Mouse (Mus musculus): ENCODE data around the gene Ctnnb1. TPM values are rescaled to one million over a fixed set of nuclear protein-coding genes. Genes with fewer than 3 reads are reported as not detected.
"Not testable (repeated sequence)": the region's sequence is repeated elsewhere in the genome, so short reads cannot be mapped to it uniquely, and the experiment has no call there.

The Ctnnb1 gene
- 100 to 1,000 TPM; 606 to 645 TPM for total RNA-seq (2021)

DNA sequence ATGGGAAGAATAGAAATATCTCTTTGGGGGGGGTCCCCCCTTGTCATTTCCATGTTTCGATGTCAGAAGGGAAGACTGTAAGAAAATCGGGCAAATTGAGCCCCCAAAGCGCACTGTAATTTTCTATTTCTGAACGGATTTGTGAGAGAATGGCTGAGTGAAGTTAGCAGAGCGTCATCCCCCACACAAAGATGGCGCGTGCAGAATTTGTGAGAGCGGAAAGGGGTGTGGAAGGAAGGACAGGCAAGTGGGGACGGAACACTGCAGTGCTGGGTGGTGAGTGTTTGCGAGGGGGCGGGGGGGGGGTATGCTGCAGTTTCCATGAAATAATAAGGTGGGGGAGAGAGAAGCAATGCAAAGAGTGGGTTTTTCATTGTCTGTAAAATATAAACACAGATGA lies at the start of gene Ctnnb1:
Ctnnb1 (plus strand) TSS at position 136 of the 400 bp plus-strand sequence.
- no peak for DNase-seq (ENCODE audit: extremely low spot score in 1 of 2, low spot score in 1 of 2)

DNA sequence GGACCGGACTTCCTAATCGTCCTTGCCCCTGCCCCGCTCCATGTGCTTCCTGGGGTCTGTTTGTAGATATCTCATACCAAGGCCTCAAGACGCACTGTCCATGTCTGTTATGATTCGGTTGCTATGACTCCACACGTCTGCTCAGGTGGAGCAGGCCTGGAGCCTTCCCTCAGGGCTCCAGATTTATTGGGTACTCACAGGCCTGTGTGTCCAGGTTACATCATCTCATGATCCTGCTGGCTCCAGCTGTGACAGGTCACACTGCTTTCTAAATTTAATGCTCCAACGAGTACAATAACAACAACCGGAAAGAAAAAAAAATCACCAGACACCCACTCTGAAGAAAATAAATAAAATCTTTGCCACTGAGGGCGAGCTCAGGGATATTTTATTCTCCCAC lies 48.7 kb upstream of the Ctnnb1 start:
- DNase-seq (ENCODE audit: extremely low spot score in 1 of 2, low spot score in 1 of 2): no peak

DNA sequence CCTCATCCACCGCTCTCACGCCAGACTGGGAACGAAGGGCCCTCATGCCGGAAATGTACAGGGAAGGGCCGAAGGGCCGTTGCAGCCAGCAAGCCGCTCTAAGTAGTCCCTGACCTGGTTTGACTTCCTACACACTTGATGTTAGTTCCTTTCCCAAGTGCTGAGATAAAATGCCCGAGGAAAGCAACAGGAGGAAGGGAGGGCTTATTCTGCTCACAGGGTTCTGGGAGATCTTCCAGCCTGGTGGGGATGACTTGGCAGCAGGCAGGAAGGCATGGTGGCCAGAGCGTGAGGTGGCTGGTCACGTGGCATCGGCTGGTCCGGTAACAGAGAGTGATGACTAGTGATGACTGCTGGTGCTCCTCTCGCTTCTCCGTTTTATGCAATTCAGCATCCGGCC lies 47.9 kb upstream of the Ctnnb1 start:
- DNase-seq (ENCODE audit: extremely low spot score in 1 of 2, low spot score in 1 of 2): no peak

GRCm38 (mm10) chr9:120881839-120882238 lies 47.2 kb upstream of the Ctnnb1 start:
- DNase-seq (ENCODE audit: extremely low spot score in 1 of 2, low spot score in 1 of 2): no peak

- DNase-seq (ENCODE audit: extremely low spot score in 1 of 2, low spot score in 1 of 2): no peak
Observed at GRCm38 (mm10) chr9:120884726-120885125, 44.3 kb upstream of the Ctnnb1 start.

DNA sequence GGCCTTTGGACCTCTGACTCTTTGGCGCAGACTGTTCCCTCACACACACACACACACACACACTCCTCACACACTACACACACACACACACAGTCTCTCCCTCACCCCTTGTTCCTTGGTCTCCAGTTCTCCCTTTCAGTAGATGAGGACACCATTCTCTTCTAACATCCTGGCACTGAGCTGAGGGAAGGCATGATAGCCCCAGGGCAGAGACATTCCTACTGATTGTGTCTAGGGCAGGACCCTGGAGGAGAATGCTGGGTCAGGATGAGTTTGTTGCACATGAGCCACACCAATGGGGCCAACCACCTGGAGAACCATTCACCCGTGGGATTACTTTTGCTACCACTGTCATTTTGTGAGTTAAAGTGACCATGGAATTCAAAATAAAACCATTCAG lies 41.4 kb upstream of the Ctnnb1 start:
- no peak for DNase-seq (ENCODE audit: extremely low spot score in 1 of 2, low spot score in 1 of 2)

GRCm38 (mm10) chr9:120893435-120893834 lies 35.6 kb upstream of the Ctnnb1 start:
- no peak for DNase-seq (ENCODE audit: extremely low spot score in 1 of 2, low spot score in 1 of 2)

- no peak for DNase-seq (ENCODE audit: extremely low spot score in 1 of 2, low spot score in 1 of 2)
Observed at GRCm38 (mm10) chr9:120893971-120894370, 35.0 kb upstream of the Ctnnb1 start.

- DNase-seq (ENCODE audit: extremely low spot score in 1 of 2, low spot score in 1 of 2): no peak
Observed at GRCm38 (mm10) chr9:120894376-120894775, 34.6 kb upstream of the Ctnnb1 start.

- no peak for DNase-seq (ENCODE audit: extremely low spot score in 1 of 2, low spot score in 1 of 2)
Observed at GRCm38 (mm10) chr9:120896502-120896901, 32.5 kb upstream of the Ctnnb1 start.

GRCm38 (mm10) chr9:120897269-120897668 lies 31.7 kb upstream of the Ctnnb1 start:
- DNase-seq (ENCODE audit: extremely low spot score in 1 of 2, low spot score in 1 of 2): no peak

- DNase-seq (ENCODE audit: extremely low spot score in 1 of 2, low spot score in 1 of 2): no peak
Observed at GRCm38 (mm10) chr9:120899833-120900232, 29.2 kb upstream of the Ctnnb1 start.

GRCm38 (mm10) chr9:120900338-120901274 lies 28.4 kb upstream of the Ctnnb1 start:
- no peak for DNase-seq (ENCODE audit: extremely low spot score in 1 of 2, low spot score in 1 of 2)

DNA sequence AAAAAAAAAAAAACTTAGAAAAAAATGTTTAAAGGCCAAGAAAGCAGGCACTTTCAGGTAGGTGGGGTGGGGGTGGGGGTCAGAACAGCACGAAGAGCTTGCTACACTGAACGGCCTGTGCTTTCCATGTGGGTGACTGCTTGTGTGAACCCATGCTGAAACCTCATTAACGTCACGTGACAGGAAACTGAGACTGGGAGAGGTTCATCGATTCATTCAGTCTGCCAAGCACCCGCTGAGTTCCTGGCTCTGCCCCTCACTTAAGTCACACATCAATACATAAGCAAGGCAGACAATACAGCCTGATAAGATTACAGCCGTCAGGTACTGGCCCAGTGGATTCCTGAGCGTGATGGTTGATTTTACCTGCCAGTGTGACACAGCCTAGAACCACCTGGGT lies 26.5 kb upstream of the Ctnnb1 start:
- DNase-seq (ENCODE audit: extremely low spot score in 1 of 2, low spot score in 1 of 2): no peak

GRCm38 (mm10) chr9:120908461-120908860 lies 20.6 kb upstream of the Ctnnb1 start:
- DNase-seq (ENCODE audit: extremely low spot score in 1 of 2, low spot score in 1 of 2): no peak

- DNase-seq (ENCODE audit: extremely low spot score in 1 of 2, low spot score in 1 of 2): no peak
Observed at GRCm38 (mm10) chr9:120913152-120913551, 15.9 kb upstream of the Ctnnb1 start.

DNA sequence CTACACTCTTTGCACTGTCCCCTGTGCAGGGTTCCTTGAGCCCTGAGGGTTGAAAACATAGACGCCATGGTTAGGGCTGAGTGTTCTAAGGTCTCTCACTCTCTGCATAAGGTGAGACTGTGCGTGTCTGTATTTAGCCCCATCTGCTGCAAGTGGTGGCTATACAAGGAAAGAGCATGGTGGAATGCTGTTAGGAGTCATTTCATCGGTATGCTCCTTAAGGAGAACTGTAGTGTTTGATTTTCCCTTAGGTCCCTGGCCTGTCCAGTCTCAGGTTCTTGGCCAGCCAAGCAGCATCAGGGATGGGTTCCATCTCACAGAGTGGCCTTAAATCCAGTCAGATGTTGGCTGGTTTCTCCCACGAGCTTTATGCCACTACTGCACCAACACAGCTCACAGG lies 14.6 kb upstream of the Ctnnb1 start:
- no peak for DNase-seq (ENCODE audit: extremely low spot score in 1 of 2, low spot score in 1 of 2)

DNA sequence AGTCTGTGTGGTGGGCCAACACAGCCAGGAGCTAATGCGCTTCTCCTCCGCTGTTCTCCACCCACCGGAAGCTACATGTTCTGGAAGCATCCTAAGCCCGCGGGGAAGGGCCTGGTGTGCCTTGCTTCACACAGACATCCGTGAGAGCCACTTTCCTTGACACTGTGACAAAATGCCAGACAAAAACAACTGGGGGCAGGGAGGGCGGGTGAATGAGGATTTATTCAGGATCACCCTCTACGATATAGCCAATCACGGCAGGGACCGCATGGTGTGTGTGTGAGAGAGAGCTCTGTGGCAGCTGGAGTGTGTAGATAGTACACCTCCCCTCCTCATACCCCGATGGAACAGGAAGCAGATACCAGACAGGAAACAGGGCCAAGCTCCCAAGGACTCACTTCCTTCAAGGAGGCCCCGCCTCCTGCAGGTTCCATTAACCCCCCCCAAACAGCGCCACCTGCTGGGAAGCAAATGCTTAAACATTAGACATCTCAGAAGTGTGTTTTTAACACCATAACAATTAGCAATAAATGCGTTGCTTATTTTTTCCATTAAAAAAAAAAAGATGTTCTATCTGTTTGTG lies 14.0 kb upstream of the Ctnnb1 start:
- DNase-seq (ENCODE audit: extremely low spot score in 1 of 2, low spot score in 1 of 2): no peak

GRCm38 (mm10) chr9:120917619-120918018 lies 11.4 kb upstream of the Ctnnb1 start:
- not testable (repeated sequence) for DNase-seq (ENCODE audit: extremely low spot score in 1 of 2, low spot score in 1 of 2)

GRCm38 (mm10) chr9:120918211-120918610 lies 10.8 kb upstream of the Ctnnb1 start:
- DNase-seq (ENCODE audit: extremely low spot score in 1 of 2, low spot score in 1 of 2): no peak

- no peak for DNase-seq (ENCODE audit: extremely low spot score in 1 of 2, low spot score in 1 of 2)
Observed at GRCm38 (mm10) chr9:120918642-120919041, 10.4 kb upstream of the Ctnnb1 start.

GRCm38 (mm10) chr9:120919130-120919529 lies 9.9 kb upstream of the Ctnnb1 start:
- DNase-seq (ENCODE audit: extremely low spot score in 1 of 2, low spot score in 1 of 2): no peak
